Mouse (Mus musculus): ENCODE data around the gene Ppp6r2. TPM values are rescaled to one million over a fixed set of nuclear protein-coding genes. Genes with fewer than 3 reads are reported as not detected.
A peak's percentile ranks its signal among the peaks of the same experiment; 100 is the strongest.

Gene Ppp6r2
- polyA plus RNA-seq, 1 experiment = 299 TPM

DNA sequence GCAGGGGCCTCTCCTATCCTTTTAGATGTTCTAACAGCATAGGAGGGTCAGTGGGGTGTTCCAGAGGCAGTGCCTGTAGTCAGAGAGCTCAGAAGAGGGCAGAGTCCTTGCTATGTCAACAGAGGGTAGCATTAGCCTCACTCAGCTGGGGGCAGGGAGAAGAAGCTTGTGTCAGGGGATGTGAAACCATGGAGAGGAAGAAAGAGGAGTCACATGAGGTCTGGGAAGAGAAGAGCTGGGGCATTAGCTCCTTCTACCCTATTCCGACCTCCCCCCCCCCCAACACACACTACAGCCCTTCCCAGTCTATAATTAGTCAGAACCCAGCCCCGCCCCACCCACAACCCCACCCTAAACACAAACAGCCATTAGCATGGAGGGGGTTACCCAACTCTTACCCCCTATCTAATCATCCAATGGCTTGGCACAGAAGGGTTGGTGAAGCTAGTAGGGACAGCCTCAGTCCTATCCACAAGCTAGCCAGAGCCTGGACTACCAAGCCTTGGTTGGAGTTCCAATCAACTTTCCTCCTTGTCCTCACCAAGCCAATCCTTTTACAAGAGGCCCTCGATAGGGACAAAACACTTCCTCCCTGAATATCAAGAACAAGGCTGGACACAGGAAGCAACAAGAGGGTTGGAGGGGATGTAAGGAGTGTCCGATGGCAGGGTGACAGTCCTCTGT lies 33.6 kb upstream of the Ppp6r2 start:
- H3K27me3 ChIP-seq (ENCODE audit: control insufficient read depth, insufficient read depth, low read length) = peaks cover 5% of the 10 kb centered on the region
- TF ChIP-seq CTCF (IDR thresholded peaks at IDR 0.05; ENCODE audit: borderline replicate concordance, control insufficient read depth, extremely low read depth, insufficient read depth, low read length, poor library complexity) = no peak
- TF ChIP-seq POLR2A (IDR thresholded peaks at IDR 0.05; ENCODE audit: control insufficient read depth, extremely low read depth, insufficient read depth, low read length, poor library complexity) = no peak
- H3K4me1 ChIP-seq (replicated peaks; ENCODE audit: control insufficient read depth, insufficient read depth, low read length) = peaks cover 34% of the 10 kb centered on the region
- WGBS = 72% methylated on average over 4 of the region's 4 CpGs
- no peak overlapping the region for H3K27ac ChIP-seq (ENCODE audit: control insufficient read depth, insufficient read depth, low read length)
- H3K36me3 ChIP-seq (ENCODE audit: control insufficient read depth, insufficient read depth, low read length) = no peaks in the 10 kb centered on the region
- H3K4me3 ChIP-seq (ENCODE audit: control insufficient read depth, insufficient read depth, low read length) = no peak overlapping the region
- DNase-seq = no peak

GRCm38 (mm10) chr15:89178260-89178860 lies 33.0 kb upstream of the Ppp6r2 start:
- Histone ChIP-seq H3K27me3 (ENCODE audit: control insufficient read depth, insufficient read depth, low read length) (peaks cover 5% of the 10 kb centered on the region; the same call in 1 of the 2 replicates), H3K4me3 (ENCODE audit: control insufficient read depth, insufficient read depth, low read length) (no peak overlapping the region), H3K4me1 (replicated peaks; ENCODE audit: control insufficient read depth, insufficient read depth, low read length) (peaks cover 27% of the 10 kb centered on the region), H3K27ac (ENCODE audit: control insufficient read depth, insufficient read depth, low read length) (no peak overlapping the region), H3K36me3 (ENCODE audit: control insufficient read depth, insufficient read depth, low read length) (no peaks in the 10 kb centered on the region)
- WGBS = 89% methylated on average over 7 of the region's 7 CpGs
- no peak for TF ChIP-seq CTCF (IDR thresholded peaks at IDR 0.05; ENCODE audit: borderline replicate concordance, control insufficient read depth, extremely low read depth, insufficient read depth, low read length, poor library complexity)
- no peak for DNase-seq

- Histone ChIP-seq H3K36me3 (ENCODE audit: control insufficient read depth, insufficient read depth, low read length) (no peaks in the 10 kb centered on the region), H3K27me3 (ENCODE audit: control insufficient read depth, insufficient read depth, low read length) (peaks cover 5% of the 10 kb centered on the region; the same call in 1 of the 2 replicates), H3K4me1 (replicated peaks; ENCODE audit: control insufficient read depth, insufficient read depth, low read length) (peaks cover 22% of the 10 kb centered on the region; the same call in 1 of the 2 replicates), H3K4me3 (ENCODE audit: control insufficient read depth, insufficient read depth, low read length) (no peak overlapping the region), H3K27ac (ENCODE audit: control insufficient read depth, insufficient read depth, low read length) (peak overlapping the region; percentile 18; the same call in 1 of the 2 replicates)
- TF ChIP-seq POLR2A (IDR thresholded peaks at IDR 0.05; ENCODE audit: control insufficient read depth, extremely low read depth, insufficient read depth, low read length, poor library complexity) = no peak
- no peak for TF ChIP-seq CTCF (IDR thresholded peaks at IDR 0.05; ENCODE audit: borderline replicate concordance, control insufficient read depth, extremely low read depth, insufficient read depth, low read length, poor library complexity)
- WGBS = 51% methylated on average over 16 of the region's 16 CpGs
- DNase-seq = peak; percentile 18
These were observed 32.3 kb upstream of the Ppp6r2 start for GRCm38 (mm10) chr15:89178954-89179629.

GRCm38 (mm10) chr15:89179630-89179964 lies 31.8 kb upstream of the Ppp6r2 start:
- peaks cover 22% of the 10 kb centered on the region; the same call in 1 of the 2 replicates for H3K4me1 ChIP-seq (replicated peaks; ENCODE audit: control insufficient read depth, insufficient read depth, low read length)
- H3K27me3 ChIP-seq (ENCODE audit: control insufficient read depth, insufficient read depth, low read length) = peaks cover 5% of the 10 kb centered on the region; the same call in 1 of the 2 replicates
- H3K36me3 ChIP-seq (ENCODE audit: control insufficient read depth, insufficient read depth, low read length) = no peaks in the 10 kb centered on the region
- whole genome bisulfite sequencing = 64% methylated on average over 6 of the region's 6 CpGs
- DNase-seq = no peak
- TF ChIP-seq CTCF (IDR thresholded peaks at IDR 0.05; ENCODE audit: borderline replicate concordance, control insufficient read depth, extremely low read depth, insufficient read depth, low read length, poor library complexity) (no peak), POLR2A (IDR thresholded peaks at IDR 0.05; ENCODE audit: control insufficient read depth, extremely low read depth, insufficient read depth, low read length, poor library complexity) (no peak)
- H3K27ac ChIP-seq (ENCODE audit: control insufficient read depth, insufficient read depth, low read length) = peak overlapping the region; percentile 18; the same call in 1 of the 2 replicates
- H3K4me3 ChIP-seq (ENCODE audit: control insufficient read depth, insufficient read depth, low read length) = no peak overlapping the region

DNA sequence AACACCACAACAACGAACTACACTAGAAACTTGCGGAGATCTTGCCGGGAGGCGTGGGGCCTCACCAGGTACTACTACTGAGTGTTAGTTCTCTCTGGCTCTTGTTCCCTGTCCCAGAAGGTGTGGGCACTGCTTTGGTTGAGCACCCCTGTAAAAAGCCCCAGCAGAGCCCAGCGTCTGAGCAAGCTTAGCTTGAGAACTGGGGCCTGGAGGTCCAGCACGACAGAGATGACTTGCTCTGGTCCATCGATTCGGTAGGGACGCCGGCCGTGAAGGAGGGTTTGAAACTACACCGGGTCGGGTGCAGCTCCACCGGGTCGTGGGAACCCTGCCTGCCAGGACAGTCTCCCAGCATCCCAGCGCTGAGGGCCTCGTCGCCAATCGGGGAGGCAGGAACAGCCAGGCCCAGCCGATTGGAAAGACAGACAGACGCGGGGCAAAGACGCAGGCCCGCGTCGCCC lies 31.2 kb upstream of the Ppp6r2 start:
- no peak for DNase-seq
- Histone ChIP-seq H3K27ac (ENCODE audit: control insufficient read depth, insufficient read depth, low read length) (no peak overlapping the region), H3K27me3 (ENCODE audit: control insufficient read depth, insufficient read depth, low read length) (peaks cover 5% of the 10 kb centered on the region; the same call in 1 of the 2 replicates), H3K36me3 (ENCODE audit: control insufficient read depth, insufficient read depth, low read length) (no peaks in the 10 kb centered on the region), H3K4me3 (ENCODE audit: control insufficient read depth, insufficient read depth, low read length) (peak overlapping the region; percentile 39), H3K4me1 (replicated peaks; ENCODE audit: control insufficient read depth, insufficient read depth, low read length) (peaks cover 22% of the 10 kb centered on the region; the same call in 1 of the 2 replicates)
- WGBS = 9% methylated on average over 26 of the region's 26 CpGs
- TF ChIP-seq POLR2A (IDR thresholded peaks at IDR 0.05; ENCODE audit: control insufficient read depth, extremely low read depth, insufficient read depth, low read length, poor library complexity) = no peak
- TF ChIP-seq CTCF (IDR thresholded peaks at IDR 0.05; ENCODE audit: borderline replicate concordance, control insufficient read depth, extremely low read depth, insufficient read depth, low read length, poor library complexity) = no peak

GRCm38 (mm10) chr15:89180571-89181229 lies 30.7 kb upstream of the Ppp6r2 start, which contains the start of gene Plxnb2:
Gene Plxnb2, minus strand, starts transcription at chr15:89180788.
- peaks cover 5% of the 10 kb centered on the region; the same call in 1 of the 2 replicates for H3K27me3 ChIP-seq (ENCODE audit: control insufficient read depth, insufficient read depth, low read length)
- TF ChIP-seq POLR2A (IDR thresholded peaks at IDR 0.05; ENCODE audit: control insufficient read depth, extremely low read depth, insufficient read depth, low read length, poor library complexity) (no peak), CTCF (IDR thresholded peaks at IDR 0.05; ENCODE audit: borderline replicate concordance, control insufficient read depth, extremely low read depth, insufficient read depth, low read length, poor library complexity) (no peak)
- no peaks in the 10 kb centered on the region for H3K36me3 ChIP-seq (ENCODE audit: control insufficient read depth, insufficient read depth, low read length)
- no peak for DNase-seq
- H3K27ac ChIP-seq (ENCODE audit: control insufficient read depth, insufficient read depth, low read length) = peak within 1 kb of the TSS; percentile 18; the same call in 1 of the 2 replicates
- H3K4me3 ChIP-seq (ENCODE audit: control insufficient read depth, insufficient read depth, low read length) = peak within 1 kb of the TSS; percentile 39
- H3K4me1 ChIP-seq (replicated peaks; ENCODE audit: control insufficient read depth, insufficient read depth, low read length) = peaks cover 22% of the 10 kb centered on the region; the same call in 1 of the 2 replicates
- WGBS = 1% methylated on average over 71 of the region's 72 CpGs

All from thymus, adult 2 months (tissue).